Mouse (Mus musculus): ENCODE measurements around the gene Opn3. TPM values are rescaled to one million over a fixed set of nuclear protein-coding genes. Genes with fewer than 3 reads are reported as not detected.

Gene Opn3
- total and polyA plus RNA-seq, 3 experiments = 0.89 to 2.9 (median 1.6) TPM

GRCm38 (mm10) chr1:175640435-175641150, 52.0 kb downstream of the Opn3 start:
- TF ChIP-seq IRF4 (IDR thresholded peaks at IDR 0.05; ENCODE audit: low read depth, low read length) = peak; percentile 63; the same call in 1 of the 2 replicates
- no peak for TF ChIP-seq SMC3 (IDR thresholded peaks at IDR 0.05; ENCODE audit: low read depth, low read length)
- no peak for TF ChIP-seq POLR2AphosphoS2 (IDR thresholded peaks at IDR 0.05; ENCODE audit: low read depth, low read length)
- no peak; the same call in 1 of the 2 replicates for TF ChIP-seq RCOR1 (conservative IDR thresholded peaks at IDR 0.05; ENCODE audit: low read depth, low read length)
- TF ChIP-seq EP300 (IDR thresholded peaks at IDR 0.05; ENCODE audit: low read length) = peak; percentile 85
- 0 out of 2 replicates have a peak, but pooled peaks have one; percentile 17 for TF ChIP-seq KAT2A (IDR thresholded peaks at IDR 0.05; ENCODE audit: insufficient replicate concordance, low read length)
- TF ChIP-seq SIN3A (IDR thresholded peaks at IDR 0.05; ENCODE audit: low read length) = 0 out of 2 replicates have a peak, but pooled peaks have one; percentile 52
- TF ChIP-seq TCF12 (IDR thresholded peaks at IDR 0.05; ENCODE audit: low read depth, low read length) = peak; percentile 70
- peak; percentile 53; the same call in 1 of the 2 replicates for TF ChIP-seq MAFK (IDR thresholded peaks at IDR 0.05; ENCODE audit: insufficient replicate concordance, low read length)
- no peak for TF ChIP-seq JUN (IDR thresholded peaks at IDR 0.05; ENCODE audit: insufficient read depth, low read depth, low read length)
- peak; percentile 32; the same call in 1 of the 2 replicates for TF ChIP-seq BHLHE40 (IDR thresholded peaks at IDR 0.05; ENCODE audit: low read depth, low read length)
- TF ChIP-seq MYC (IDR thresholded peaks at IDR 0.05; ENCODE audit: low read depth, low read length) = peak; percentile 84
- TF ChIP-seq MEF2A (IDR thresholded peaks at IDR 0.05; ENCODE audit: borderline replicate concordance, low read depth, low read length) = peak; percentile 84; the same call in 1 of the 2 replicates
- peak; percentile 73; the same call in 1 of the 2 replicates for TF ChIP-seq CHD2 (IDR thresholded peaks at IDR 0.05; ENCODE audit: low read length)
- no peak for TF ChIP-seq PAX5 (IDR thresholded peaks at IDR 0.05; ENCODE audit: low read length)
- TF ChIP-seq MAX (IDR thresholded peaks at IDR 0.05; ENCODE audit: low read length) = peak; percentile 85
- no peak for TF ChIP-seq HCFC1 (IDR thresholded peaks at IDR 0.05; ENCODE audit: low read depth, low read length)
- H3K4me3 ChIP-seq (replicated peaks in 1 of 3; ENCODE audit: low read depth in 2 of 3, low read length in 2 of 3, poor library complexity in 1 of 3) = no peak overlapping the region
- no peak overlapping the region for H3K9ac ChIP-seq (ENCODE audit: insufficient read depth, low read depth)
- peak; percentile 60 for DNase-seq (ENCODE audit: extremely low read depth)
- H3K4me2 ChIP-seq (ENCODE audit: insufficient read depth, low read depth, poor library complexity, severe bottlenecking) = peak overlapping the region; percentile 41; the same call in 1 of the 2 replicates
- H3K27ac ChIP-seq (ENCODE audit: insufficient read depth, low read depth) = no peak overlapping the region
- no peaks in the 10 kb centered on the region for H3K79me2 ChIP-seq (replicated peaks; ENCODE audit: control insufficient read depth, extremely low read depth, insufficient read depth, poor library complexity, severe bottlenecking)
- dilution Hi-C loops (cut with MboI; ENCODE audit: extremely low pct_ligation_motif_present, extremely low pct_unique_long_range_greater_than_20kb, low sequenced_read_pairs) = no loop called here
- H3K9me3 ChIP-seq (replicated peaks; ENCODE audit: low read length) = no peaks in the 10 kb centered on the region
- H3K4me1 ChIP-seq (ENCODE audit: control insufficient read depth in 1 of 2, insufficient read depth in 2 of 2) = peaks cover 26 to 89% of the 10 kb centered on the region in 2 experiments
- H3K27me3 ChIP-seq (replicated peaks) = no peaks in the 10 kb centered on the region
- peaks cover 2 to 18% of the 10 kb centered on the region in 2 experiments for H3K36me3 ChIP-seq (replicated peaks in 1 of 2; ENCODE audit: control insufficient read depth in 1 of 2, insufficient read depth in 1 of 2, low read length in 1 of 2)
- in situ Hi-C loops (cut with MboI; ENCODE audit: low pct_ligation_motif_present, low pct_unique_long_range_greater_than_20kb, low sequenced_read_pairs) = no loop called here

- TF ChIP-seq TBP (conservative IDR thresholded peaks at IDR 0.05; ENCODE audit: low read depth, low read length) (no peak), MAFK (IDR thresholded peaks at IDR 0.05; ENCODE audit: insufficient replicate concordance, low read length) (no peak), NELFE (IDR thresholded peaks at IDR 0.05; ENCODE audit: low read depth, low read length) (no peak), NRF1 (IDR thresholded peaks at IDR 0.05; ENCODE audit: low read depth, low read length) (no peak), E2F4 (IDR thresholded peaks at IDR 0.05; ENCODE audit: insufficient replicate concordance, low read depth, low read length) (no peak), IRF4 (IDR thresholded peaks at IDR 0.05; ENCODE audit: low read depth, low read length) (no peak), POLR2AphosphoS2 (IDR thresholded peaks at IDR 0.05; ENCODE audit: low read depth, low read length) (no peak), MYC (IDR thresholded peaks at IDR 0.05; ENCODE audit: low read depth, low read length) (no peak), USF1 (IDR thresholded peaks at IDR 0.05; ENCODE audit: low read depth, low read length) (no peak), GABPA (IDR thresholded peaks at IDR 0.05; ENCODE audit: insufficient replicate concordance, low read depth, low read length) (no peak)
- no peaks in the 10 kb centered on the region for H3K27me3 ChIP-seq (replicated peaks)
- H3K36me3 ChIP-seq (replicated peaks in 1 of 2; ENCODE audit: control insufficient read depth in 1 of 2, insufficient read depth in 1 of 2, low read length in 1 of 2) = peaks cover 2 to 16% of the 10 kb centered on the region in 2 experiments
- H3K4me1 ChIP-seq (ENCODE audit: control insufficient read depth in 1 of 2, insufficient read depth in 2 of 2) = peaks cover 26 to 90% of the 10 kb centered on the region in 2 experiments
- H3K27ac ChIP-seq (ENCODE audit: insufficient read depth, low read depth) = no peak overlapping the region
- no peak overlapping the region for H3K4me3 ChIP-seq (replicated peaks in 1 of 3; ENCODE audit: low read depth in 2 of 3, low read length in 2 of 3, poor library complexity in 1 of 3)
- in situ Hi-C loops (cut with MboI; ENCODE audit: low pct_ligation_motif_present, low pct_unique_long_range_greater_than_20kb, low sequenced_read_pairs) (no loop called here), dilution Hi-C loops (cut with MboI; ENCODE audit: extremely low pct_ligation_motif_present, extremely low pct_unique_long_range_greater_than_20kb, low sequenced_read_pairs) (no loop called here)
- H3K9me3 ChIP-seq (replicated peaks; ENCODE audit: low read length) = no peaks in the 10 kb centered on the region
- no peak overlapping the region for H3K9ac ChIP-seq (ENCODE audit: insufficient read depth, low read depth)
- no peaks in the 10 kb centered on the region for H3K79me2 ChIP-seq (replicated peaks; ENCODE audit: control insufficient read depth, extremely low read depth, insufficient read depth, poor library complexity, severe bottlenecking)
- no peak for DNase-seq (ENCODE audit: extremely low read depth)
- H3K4me2 ChIP-seq (ENCODE audit: insufficient read depth, low read depth, poor library complexity, severe bottlenecking) = no peak overlapping the region
These were observed 53.5 kb downstream of the Opn3 start for GRCm38 (mm10) chr1:175639072-175639471.

All from CH12.LX (cell line).